Mouse (Mus musculus) urinary bladder, postnatal 10 days (tissue): ENCODE measurements around the gene Tubg2.
"Not testable (repeated sequence)": the region's sequence is repeated elsewhere in the genome, so short reads cannot be mapped to it uniquely, and the experiment has no call there.

Experiments
- DNase-seq: peaks from one replicate; pipeline ENCODE4 v3.0.0; 2022; ENCODE audit warnings: low spot score

Tubg2 gene

GRCm38 (mm10) chr11:101138536-101139181, 17.0 kb upstream of the Tubg2 start:
- no peak for DNase-seq

GRCm38 (mm10) chr11:101140164-101140819, 15.4 kb upstream of the Tubg2 start:
- no peak for DNase-seq

GRCm38 (mm10) chr11:101141088-101141487, 14.6 kb upstream of the Tubg2 start:
- DNase-seq = no peak

GRCm38 (mm10) chr11:101142215-101142967, 13.3 kb upstream of the Tubg2 start:
- no peak for DNase-seq

GRCm38 (mm10) chr11:101143338-101144225, 12.1 kb upstream of the Tubg2 start:
- no peak for DNase-seq

GRCm38 (mm10) chr11:101146377-101146776, 9.3 kb upstream of the Tubg2 start:
- no peak for DNase-seq

GRCm38 (mm10) chr11:101148751-101149150, 7.0 kb upstream of the Tubg2 start:
- no peak for DNase-seq

GRCm38 (mm10) chr11:101149178-101150105, 6.3 kb upstream of the Tubg2 start:
- DNase-seq = no peak

- no peak for DNase-seq
Observed at GRCm38 (mm10) chr11:101151063-101151462, 4.6 kb upstream of the Tubg2 start.

GRCm38 (mm10) chr11:101152825-101153224, 2.9 kb upstream of the Tubg2 start:
- no peak for DNase-seq

GRCm38 (mm10) chr11:101154648-101155047, 1.1 kb upstream of the Tubg2 start:
- no peak for DNase-seq

- no peak for DNase-seq
Observed at GRCm38 (mm10) chr11:101155151-101155550, 556 bp upstream of the Tubg2 start.

- DNase-seq = not testable (repeated sequence)
Observed at GRCm38 (mm10) chr11:101160151-101160550, 4.4 kb downstream of the Tubg2 start.

GRCm38 (mm10) chr11:101160981-101161505, 5.3 kb downstream of the Tubg2 start:
- not testable (repeated sequence) for DNase-seq

GRCm38 (mm10) chr11:101161551-101161950, 5.8 kb downstream of the Tubg2 start:
- no peak for DNase-seq

GRCm38 (mm10) chr11:101162301-101162700, 6.6 kb downstream of the Tubg2 start:
- DNase-seq = no peak

GRCm38 (mm10) chr11:101162772-101163171, 7.1 kb downstream of the Tubg2 start:
- no peak for DNase-seq

GRCm38 (mm10) chr11:101163476-101164350, 8.0 kb downstream of the Tubg2 start:
- no peak for DNase-seq

- no peak for DNase-seq
Observed at GRCm38 (mm10) chr11:101164351-101164665, 8.6 kb downstream of the Tubg2 start.
